Mouse (Mus musculus): ENCODE results near the gene Pi4k2a.

DNA sequence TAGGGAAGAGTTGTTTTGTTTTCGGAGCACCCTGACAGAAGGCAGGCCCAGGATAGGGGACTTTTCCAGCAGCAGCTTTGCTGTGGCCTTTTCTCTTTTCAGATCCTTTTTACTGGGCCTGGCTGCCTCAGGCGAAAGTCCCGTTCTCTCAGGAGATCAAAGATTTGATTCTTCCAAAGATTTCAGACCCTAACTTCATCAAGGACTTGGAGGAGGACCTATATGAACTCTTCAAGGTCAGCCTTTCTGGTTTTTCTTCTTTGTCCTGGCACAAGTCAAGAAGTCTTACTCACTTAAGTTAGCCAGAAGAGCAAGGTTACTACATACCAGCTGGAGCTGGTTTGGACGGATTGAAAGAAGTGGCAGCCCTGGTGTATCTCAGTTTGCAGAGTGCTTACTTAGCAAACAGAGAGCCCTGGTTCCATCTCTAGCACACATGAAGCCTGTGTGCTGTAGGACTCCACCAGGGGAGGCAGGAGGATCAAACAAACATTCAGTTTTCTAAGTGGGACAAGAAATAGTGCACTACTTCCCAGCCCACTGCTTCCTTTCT is 25.6 kb downstream of the Pi4k2a start:
- TF ChIP-seq CTCF (IDR thresholded peaks at IDR 0.05; ENCODE audit: low read depth) (no peak), EP300 (IDR thresholded peaks at IDR 0.05; ENCODE audit: low read depth) (no peak)
